Mouse (Mus musculus) MEL-GATA-1-ER (cell line): ENCODE data around the gene Pigv.

Experiments used
- DNase-seq: peaks from one replicate; pipeline ENCODE4 v3.0.0-alpha.2; 2012; ENCODE audit warnings: low read depth; ENCODE audit errors: extremely low read depth

The Pigv gene

DNA sequence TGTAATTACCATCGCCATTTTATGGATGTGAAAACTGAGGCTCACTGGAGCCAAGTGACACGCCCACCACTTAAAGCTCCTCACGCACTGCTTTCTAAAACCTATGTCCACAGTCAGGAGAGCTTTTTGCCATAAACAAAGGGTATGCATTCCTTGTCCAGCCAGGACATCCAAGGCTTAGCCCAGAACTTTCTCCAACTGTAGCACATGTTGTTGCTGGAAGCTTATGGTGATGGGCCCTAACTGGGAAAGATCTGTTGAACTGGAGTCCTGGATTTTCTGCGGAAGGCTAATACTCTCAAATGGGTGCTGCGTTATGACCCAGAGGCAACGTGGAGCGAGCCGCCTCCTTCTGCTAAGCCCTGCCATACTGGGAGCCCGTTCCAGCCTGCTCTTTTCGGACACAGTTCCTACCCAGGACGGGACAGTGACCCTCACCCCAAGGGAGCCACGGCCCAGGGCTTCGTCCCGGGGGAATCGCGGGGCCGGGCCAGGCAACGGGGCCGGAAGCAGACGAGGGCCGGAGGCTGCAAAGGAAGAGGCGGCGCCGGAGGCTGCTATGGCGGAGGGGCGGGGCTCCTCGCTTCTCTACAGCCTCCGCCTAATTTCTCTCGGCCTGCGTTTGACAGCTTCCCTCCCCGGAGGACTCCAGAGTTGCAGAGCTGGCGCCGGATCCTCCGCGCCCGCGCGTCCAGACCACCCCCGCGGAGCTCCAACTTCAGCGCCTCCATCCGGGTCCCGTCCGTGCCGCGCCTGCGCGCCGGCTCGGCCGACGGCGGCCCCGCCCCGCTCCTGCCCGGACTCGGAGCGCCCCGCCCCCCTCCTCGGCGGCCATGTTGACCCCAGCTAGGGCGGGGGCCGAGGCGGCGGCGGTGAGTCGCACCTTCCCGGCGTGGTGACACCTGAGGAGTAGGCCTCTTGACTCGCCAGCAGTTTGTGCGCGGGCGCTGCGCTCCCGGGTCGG is at the start of gene Pigv:
Pigv (minus strand) TSS at position 767 of the 964 bp plus-strand sequence.
- peak; percentile 60 for DNase-seq

GRCm38 (mm10) chr4:133719791-133720190 is 47.3 kb upstream of the Pigv start:
- DNase-seq: no peak

GRCm38 (mm10) chr4:133712755-133713154 is 40.3 kb upstream of the Pigv start:
- no peak for DNase-seq

DNA sequence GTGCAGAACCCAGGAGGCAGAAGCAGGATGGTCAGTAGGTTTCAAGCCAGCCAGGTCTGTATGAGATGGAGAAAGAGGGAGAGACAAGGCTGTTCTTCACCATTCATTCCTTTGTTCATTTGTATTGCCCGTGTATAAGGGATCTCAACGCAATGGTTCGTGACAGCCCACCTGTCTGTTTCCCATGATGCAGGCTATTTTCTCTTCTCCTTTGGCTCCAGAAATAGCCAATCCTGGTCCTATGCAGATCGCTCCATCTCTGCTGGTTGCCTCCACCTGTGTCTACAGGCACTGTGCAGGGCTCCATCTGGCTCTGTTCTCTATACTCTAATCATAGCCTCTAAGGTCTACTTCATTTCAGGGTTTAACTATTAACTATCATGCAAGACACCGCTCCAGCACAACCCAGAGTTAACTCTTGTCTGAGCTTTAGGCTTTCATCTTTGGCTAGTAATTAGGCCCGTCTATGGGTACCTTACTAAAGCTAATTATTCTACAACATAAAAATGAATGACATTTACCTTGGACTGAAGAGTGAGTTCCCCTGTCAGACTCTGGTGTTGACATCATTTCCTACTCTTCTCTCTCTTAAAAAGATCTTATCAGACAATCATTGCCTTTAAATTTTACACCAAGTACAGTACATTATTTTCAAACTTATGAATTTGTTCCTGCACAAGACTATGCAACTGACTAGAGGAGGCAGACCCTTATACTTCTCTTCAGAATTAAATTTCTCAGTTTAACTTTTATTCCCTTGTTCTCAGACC is 39.0 kb upstream of the Pigv start:
- DNase-seq: no peak

GRCm38 (mm10) chr4:133709395-133709794 is 36.9 kb upstream of the Pigv start:
- DNase-seq: no peak

DNA sequence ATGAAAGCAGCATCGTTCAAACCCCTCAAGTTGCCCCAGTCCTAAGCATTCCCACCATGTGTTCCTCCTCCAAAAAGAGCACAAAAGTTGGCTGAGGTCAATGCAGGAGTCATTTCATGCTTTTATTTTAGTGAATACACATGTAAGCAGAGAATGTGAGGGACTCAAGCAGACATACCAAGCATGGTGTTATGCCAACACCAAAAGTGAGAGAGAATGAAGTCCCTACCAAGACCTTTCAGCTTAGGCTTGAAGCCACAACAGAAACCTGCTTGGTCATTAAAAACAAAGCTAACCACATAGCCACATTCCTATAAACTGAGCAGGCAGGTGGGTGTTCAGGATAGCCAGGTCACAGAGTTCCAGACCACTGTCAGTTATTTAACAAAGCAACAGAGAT is 35.0 kb upstream of the Pigv start:
- DNase-seq: no peak

GRCm38 (mm10) chr4:133706956-133707355 is 34.5 kb upstream of the Pigv start:
- DNase-seq: peak; percentile 38

DNA sequence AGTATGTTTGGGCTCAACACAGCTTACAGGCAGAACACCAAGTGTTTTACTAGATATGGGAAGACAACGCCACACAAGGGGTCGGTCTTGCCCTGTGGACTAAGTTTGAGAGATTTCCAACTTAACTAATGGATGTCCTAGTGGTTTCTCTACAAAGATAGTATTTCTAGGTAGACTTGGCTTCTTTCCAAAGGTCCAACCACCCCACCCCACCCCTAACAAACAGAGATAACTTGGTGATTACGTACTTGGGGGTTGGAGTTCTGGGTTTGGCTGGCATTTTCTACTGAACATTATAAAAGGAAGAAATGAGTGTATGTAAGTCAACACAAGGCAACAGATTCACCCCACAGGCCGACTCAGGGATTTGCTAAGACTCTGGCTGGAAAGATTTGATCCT is 32.6 kb upstream of the Pigv start:
- DNase-seq: peak; percentile 39

DNA sequence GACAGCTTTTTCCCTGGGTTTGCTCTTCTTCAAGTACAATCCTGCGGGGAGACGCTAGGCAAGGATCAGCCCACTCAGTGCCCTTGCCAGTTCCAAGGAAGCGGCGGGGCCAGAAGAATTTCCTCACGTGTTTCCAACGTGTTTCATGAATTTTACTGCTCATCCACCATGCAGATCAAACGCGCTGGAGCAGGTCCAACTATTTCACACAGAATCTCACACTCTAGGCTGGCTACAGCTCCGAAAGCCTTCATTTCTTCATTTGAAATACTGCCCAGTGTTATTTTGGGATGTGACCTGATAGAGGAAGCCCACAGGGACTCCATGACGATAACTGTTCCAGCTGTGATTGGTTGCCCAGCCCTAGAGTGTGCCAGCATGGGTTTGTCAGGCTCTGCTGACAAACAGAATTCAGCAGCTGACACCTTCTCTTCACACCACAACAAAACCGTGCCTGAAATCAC is 28.5 kb upstream of the Pigv start:
- DNase-seq: no peak

- DNase-seq: no peak
Measured at GRCm38 (mm10) chr4:133695363-133695762, 22.9 kb upstream of the Pigv start.

DNA sequence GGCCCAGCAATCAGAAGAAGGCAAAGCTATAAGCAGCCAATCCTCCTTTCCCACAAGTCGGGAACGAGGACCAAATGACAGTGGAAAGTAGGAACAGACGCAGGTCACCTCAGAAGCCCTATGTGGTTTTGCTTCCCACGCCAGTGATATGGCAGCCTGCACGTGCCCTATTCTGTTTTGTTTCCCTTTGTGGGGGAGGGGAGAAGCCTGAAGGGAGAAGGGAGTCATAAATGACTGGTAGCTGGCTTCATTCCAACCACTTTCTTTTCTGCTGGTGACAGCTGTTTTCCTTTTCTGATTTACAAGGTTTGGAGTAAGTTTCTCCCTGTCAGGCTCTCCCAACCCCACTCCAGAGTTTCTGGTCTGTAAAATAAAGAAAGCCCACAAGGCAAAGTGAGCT is 17.8 kb upstream of the Pigv start:
- no peak for DNase-seq

GRCm38 (mm10) chr4:133688417-133689067 is 16.1 kb upstream of the Pigv start:
- DNase-seq: no peak

DNA sequence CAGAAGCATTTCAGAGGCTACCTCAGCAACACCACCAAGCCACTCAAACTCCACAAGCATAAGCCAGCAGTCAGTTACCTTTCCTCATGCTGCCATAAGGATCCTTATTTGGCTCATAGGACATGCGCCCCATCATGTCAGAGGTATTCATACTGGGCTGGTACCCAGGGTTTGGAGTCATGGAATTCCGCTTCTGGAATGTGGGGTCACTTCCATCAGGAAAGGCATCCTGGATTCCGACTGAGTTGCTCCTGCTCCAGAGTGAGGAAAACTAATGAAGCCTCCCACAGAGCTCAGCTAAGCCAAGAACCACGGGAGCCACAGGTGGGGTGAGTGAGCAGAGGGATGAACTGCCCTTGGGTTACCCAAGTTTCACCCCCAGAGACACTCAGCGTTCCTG is 14.7 kb upstream of the Pigv start:
- DNase-seq: no peak

GRCm38 (mm10) chr4:133686512-133686911 is 14.1 kb upstream of the Pigv start:
- DNase-seq: no peak

DNA sequence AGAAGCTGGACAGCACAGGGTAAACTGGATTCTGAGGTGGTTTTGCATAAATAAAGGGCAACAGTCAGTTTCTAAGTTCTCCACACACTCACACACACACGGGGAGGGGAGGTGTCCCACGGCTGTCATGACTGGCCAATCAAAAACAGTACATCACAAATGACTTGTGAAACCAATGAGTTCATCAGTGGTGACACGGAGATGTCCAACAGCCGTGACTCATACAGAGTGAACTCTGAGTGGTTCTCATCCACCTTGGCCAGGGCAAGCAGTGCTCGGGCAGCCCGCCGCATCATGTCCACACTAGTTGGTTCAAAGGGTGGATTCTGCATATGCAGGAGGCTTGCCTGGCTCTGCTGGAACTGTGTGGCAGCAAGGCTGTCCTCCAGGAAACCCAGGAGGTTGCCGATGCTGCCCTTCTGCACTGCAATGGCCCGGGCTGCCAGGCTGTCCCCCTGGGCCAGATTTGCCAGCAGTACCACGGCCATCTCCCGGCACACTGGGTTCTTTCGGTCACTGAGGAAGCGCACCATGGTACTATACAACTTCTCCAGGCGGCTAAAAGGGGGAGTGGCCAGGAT is 7.8 kb upstream of the Pigv start:
- DNase-seq: no peak

GRCm38 (mm10) chr4:133679629-133680028 is 7.2 kb upstream of the Pigv start:
- no peak for DNase-seq

DNA sequence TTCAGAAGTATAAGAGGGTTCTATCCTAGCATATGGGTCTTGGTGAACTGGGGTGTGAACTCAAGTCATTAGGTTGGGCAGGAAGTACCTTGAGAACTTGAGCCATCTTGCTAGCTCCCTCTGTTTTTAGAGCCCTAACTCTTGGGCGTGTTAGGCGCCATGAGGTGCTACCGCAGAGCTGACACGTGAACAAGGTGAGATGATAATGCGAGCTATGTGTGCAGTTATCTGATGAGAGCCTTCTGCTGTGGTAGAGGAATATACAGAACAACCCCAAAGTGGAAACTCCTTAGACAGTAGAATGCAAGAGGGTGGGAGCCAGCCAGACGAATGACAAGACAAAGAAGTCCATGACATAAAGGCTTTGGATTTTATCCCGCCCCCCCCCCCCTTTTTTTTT is 4.8 kb upstream of the Pigv start:
- no peak for DNase-seq

- no peak for DNase-seq
Measured at GRCm38 (mm10) chr4:133676189-133676588, 3.7 kb upstream of the Pigv start.

DNA sequence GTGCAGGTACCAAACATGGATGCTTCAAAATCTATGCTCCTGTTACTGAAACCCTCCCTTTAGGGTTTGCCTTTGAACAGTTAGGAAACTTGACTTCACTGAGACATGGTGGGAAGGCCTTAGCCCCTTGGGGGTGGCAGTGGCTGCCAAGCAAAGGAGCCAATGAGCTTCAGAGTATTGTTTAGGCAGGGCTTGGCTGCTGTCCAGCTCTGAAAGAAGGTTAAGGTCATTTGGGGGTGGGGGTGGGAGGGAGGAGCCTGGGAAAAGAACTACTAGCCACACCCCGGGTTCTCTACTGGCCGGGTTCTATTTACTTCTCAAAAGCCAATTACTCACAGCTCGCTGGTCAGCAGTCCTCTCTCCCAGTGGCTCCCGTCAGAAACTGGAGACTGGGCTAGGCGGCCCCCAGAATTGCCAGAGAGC is 3.2 kb upstream of the Pigv start:
- DNase-seq: peak; percentile 88

DNA sequence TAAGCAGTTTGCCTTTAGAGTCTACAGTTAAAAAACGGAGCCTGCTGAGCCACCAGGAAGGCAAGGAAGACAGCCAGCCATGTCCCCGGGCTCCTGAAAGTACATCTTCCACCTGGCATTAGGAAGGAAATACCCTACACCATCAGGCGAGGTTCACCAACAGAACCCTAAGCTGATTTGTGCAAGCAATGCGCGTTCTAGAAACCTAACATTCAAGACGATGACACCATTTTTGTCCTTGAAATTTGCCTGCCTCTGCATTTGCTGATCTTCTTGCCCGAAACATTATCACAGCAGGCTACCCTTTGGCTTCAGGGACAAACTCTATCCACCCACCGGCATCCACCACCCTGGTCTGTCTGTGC is 1.9 kb upstream of the Pigv start:
- no peak for DNase-seq

- peak; percentile 66 for DNase-seq
Measured at GRCm38 (mm10) chr4:133673666-133674330, 1.4 kb upstream of the Pigv start.
